Mouse (Mus musculus) MEL (cell line): ENCODE data around the gene Clrn2. TPM values are rescaled to one million over a fixed set of nuclear protein-coding genes. Genes with fewer than 3 reads are reported as not detected.

Experiments used
- DNase-seq: peaks from one replicate; pipeline ENCODE4 v3.0.0; 2011; ENCODE audit warnings: low read depth, low spot score
- H3K27ac ChIP-seq: 2 replicates; pipeline ENCODE4 v1.5.1; 2012; ENCODE audit warnings: low read depth, mild to moderate bottlenecking, control low read depth, low read length, moderate library complexity; ENCODE audit not compliant: control insufficient read depth
- H3K27me3 ChIP-seq, 2 experiments: fragments of 150-350 bp in 1 of 2; sonication (generic) in 1 of 2; 2 replicates each; pipeline ENCODE4 v1.6.1; 2012; ENCODE audit warnings: low read length in 2 of 2, mild to moderate bottlenecking in 2 of 2, improper control_type of control experiment in 1 of 2, moderate library complexity in 1 of 2; ENCODE audit not compliant: insufficient read depth in 2 of 2, control insufficient read depth in 1 of 2
- H3K36me3 ChIP-seq, 2 experiments: 2 replicates each; pipeline ENCODE4 v1.6.1; 2012 to 2014; ENCODE audit warnings: low read length in 2 of 2, improper control_type of control experiment in 1 of 2, inconsistent platforms in 1 of 2, mild to moderate bottlenecking in 1 of 2; ENCODE audit not compliant: insufficient read depth in 2 of 2, control insufficient read depth in 1 of 2
- H3K4me1 ChIP-seq, 2 experiments: fragments of 150-350 bp in 1 of 2; sonication (generic) in 1 of 2; 2 replicates each; pipeline ENCODE4 v1.6.1; 2012; ENCODE audit warnings: low read length in 2 of 2, improper control_type of control experiment in 1 of 2, mild to moderate bottlenecking in 1 of 2; ENCODE audit not compliant: insufficient read depth in 2 of 2, control insufficient read depth in 1 of 2
- H3K4me3 ChIP-seq, 2 experiments: fragments of 150-350 bp in 1 of 2; sonication (generic) in 1 of 2; 2 replicates each; pipeline ENCODE4 v1.5.1; 2012; ENCODE audit warnings: low read depth in 2 of 2, low read length in 2 of 2, mild to moderate bottlenecking in 2 of 2, moderate library complexity in 2 of 2, control low read depth in 1 of 2, improper control_type of control experiment in 1 of 2; ENCODE audit not compliant: control insufficient read depth in 1 of 2, insufficient read depth in 1 of 2
- H3K79me2 ChIP-seq: 2 replicates; pipeline ENCODE4 v1.6.1; 2012; ENCODE audit warnings: mild to moderate bottlenecking, low read length, moderate library complexity; ENCODE audit not compliant: control insufficient read depth, poor library complexity, insufficient read depth
- H3K9ac ChIP-seq: 2 replicates; pipeline ENCODE4 v1.6.1; 2012; ENCODE audit warnings: low read depth, mild to moderate bottlenecking, control low read depth, low read length, moderate library complexity; ENCODE audit not compliant: control insufficient read depth, poor library complexity, severe bottlenecking
- H3K9me3 ChIP-seq: fragments of 150-350 bp; sonication (generic); replicated peaks from 2 replicates; pipeline ENCODE4 v1.6.1; 2012; ENCODE audit warnings: mild to moderate bottlenecking, low read length, improper control_type of control experiment, moderate library complexity; ENCODE audit not compliant: insufficient read depth
- BHLHE40 ChIP-seq: IDR thresholded peaks from 2 replicates; pipeline ENCODE4 v1.6.1; 2012; ENCODE audit warnings: low read depth, mild to moderate bottlenecking, inconsistent platforms, low read length, improper control_type of control experiment, borderline replicate concordance
- CHD1 ChIP-seq: IDR thresholded peaks from 2 replicates; pipeline ENCODE4 v1.6.1; 2012; ENCODE audit warnings: low read depth, mild to moderate bottlenecking, inconsistent platforms, low read length, improper control_type of control experiment
- CTCF ChIP-seq, 3 experiments: IDR thresholded peaks in 2 of 3; conservative IDR thresholded peaks in 1 of 3; 2 replicates each; pipeline ENCODE4 v1.5.1; 2011 to 2012; ENCODE audit warnings: low read length in 3 of 3, low read depth in 2 of 3, mild to moderate bottlenecking in 2 of 3, improper control_type of control experiment in 1 of 3, inconsistent platforms in 1 of 3, mixed read lengths in 1 of 3, moderate library complexity in 1 of 3; ENCODE audit not compliant: control insufficient read depth in 1 of 3, insufficient read depth in 1 of 3, poor library complexity in 1 of 3, severe bottlenecking in 1 of 3
- E2F4 ChIP-seq: IDR thresholded peaks from 2 replicates; pipeline ENCODE4 v1.6.1; 2011; ENCODE audit warnings: low read depth, low read length, improper control_type of control experiment, borderline replicate concordance
- ELF1 ChIP-seq: IDR thresholded peaks from 2 replicates; pipeline ENCODE4 v1.6.1; 2014; ENCODE audit warnings: low read depth, mild to moderate bottlenecking, inconsistent platforms, low read length, improper control_type of control experiment, moderate library complexity
- EP300 ChIP-seq, 2 experiments: IDR thresholded peaks; 2 replicates each; pipeline ENCODE4 v1.6.1; 2011; ENCODE audit warnings: improper control_type of control experiment in 2 of 2, low read length in 2 of 2, low read depth in 1 of 2, mild to moderate bottlenecking in 1 of 2
- ETS1 ChIP-seq: IDR thresholded peaks from 2 replicates; pipeline ENCODE4 v1.6.1; 2012; ENCODE audit warnings: low read depth, mild to moderate bottlenecking, inconsistent platforms, low read length, improper control_type of control experiment, moderate library complexity
- GABPA ChIP-seq: IDR thresholded peaks from 2 replicates; pipeline ENCODE4 v1.6.1; 2012; ENCODE audit warnings: low read depth, mild to moderate bottlenecking, inconsistent platforms, low read length, improper control_type of control experiment, moderate library complexity
- GATA1 ChIP-seq: IDR thresholded peaks from 2 replicates; pipeline ENCODE4 v1.6.1; 2011; ENCODE audit warnings: low read depth, low read length, improper control_type of control experiment
- HCFC1 ChIP-seq: IDR thresholded peaks from 2 replicates; pipeline ENCODE4 v1.6.1; 2012; ENCODE audit warnings: low read depth, mild to moderate bottlenecking, inconsistent platforms, low read length, improper control_type of control experiment, moderate library complexity
- JUND ChIP-seq: IDR thresholded peaks from 2 replicates; pipeline ENCODE4 v1.6.1; 2011; ENCODE audit warnings: low read depth, mild to moderate bottlenecking, improper control_type of control experiment, low read length
- KAT2A ChIP-seq: conservative IDR thresholded peaks from 2 replicates; pipeline ENCODE4 v1.6.1; 2012; ENCODE audit warnings: low read depth, low read length, improper control_type of control experiment, inconsistent platforms
- MAFK ChIP-seq: IDR thresholded peaks from 2 replicates; pipeline ENCODE4 v1.6.1; 2011; ENCODE audit warnings: low read depth, mild to moderate bottlenecking, low read length, improper control_type of control experiment, borderline replicate concordance
- MAX ChIP-seq: IDR thresholded peaks from 2 replicates; pipeline ENCODE4 v1.6.1; 2011; ENCODE audit warnings: low read length, improper control_type of control experiment
- MAZ ChIP-seq: IDR thresholded peaks from 2 replicates; pipeline ENCODE4 v1.6.1; 2012; ENCODE audit warnings: low read depth, mild to moderate bottlenecking, inconsistent platforms, low read length, improper control_type of control experiment
- MEF2A ChIP-seq: IDR thresholded peaks from 2 replicates; pipeline ENCODE4 v1.6.1; 2014; ENCODE audit warnings: low read depth, mild to moderate bottlenecking, inconsistent platforms, low read length, improper control_type of control experiment; ENCODE audit not compliant: poor library complexity, insufficient replicate concordance, severe bottlenecking; ENCODE audit errors: extremely low read depth
- MXI1 ChIP-seq: IDR thresholded peaks from 2 replicates; pipeline ENCODE4 v1.6.1; 2011; ENCODE audit warnings: mild to moderate bottlenecking, low read depth, low read length, improper control_type of control experiment
- MYB ChIP-seq: IDR thresholded peaks from 2 replicates; pipeline ENCODE4 v1.6.1; 2011; ENCODE audit warnings: mild to moderate bottlenecking, low read depth, low read length, improper control_type of control experiment
- MYC ChIP-seq: IDR thresholded peaks from 2 replicates; pipeline ENCODE4 v1.6.1; 2011; ENCODE audit warnings: low read depth, mild to moderate bottlenecking, low read length, improper control_type of control experiment, moderate library complexity
- NELFE ChIP-seq: IDR thresholded peaks from 2 replicates; pipeline ENCODE4 v1.6.1; 2011; ENCODE audit warnings: low read depth, low read length, improper control_type of control experiment
- POLR2A ChIP-seq, 2 experiments: IDR thresholded peaks; 2 replicates each; pipeline ENCODE4 v1.6.1; 2011 to 2012; ENCODE audit warnings: low read length in 2 of 2, mild to moderate bottlenecking in 2 of 2, control low read depth in 1 of 2, improper control_type of control experiment in 1 of 2, low read depth in 1 of 2, moderate library complexity in 1 of 2; ENCODE audit not compliant: control insufficient read depth in 1 of 2, insufficient read depth in 1 of 2, poor library complexity in 1 of 2
- POLR2AphosphoS2 ChIP-seq: IDR thresholded peaks from 2 replicates; pipeline ENCODE4 v1.6.1; 2011; ENCODE audit warnings: low read length, improper control_type of control experiment
- POLR2AphosphoS5 ChIP-seq: IDR thresholded peaks from 2 replicates; pipeline ENCODE4 v1.6.1; 2012; ENCODE audit warnings: low read depth, borderline replicate concordance, mild to moderate bottlenecking, inconsistent platforms, low read length, moderate library complexity, mixed read lengths
- RAD21 ChIP-seq: IDR thresholded peaks from 2 replicates; pipeline ENCODE4 v1.6.1; 2011; ENCODE audit warnings: mild to moderate bottlenecking, low read depth, low read length, improper control_type of control experiment
- RCOR1 ChIP-seq: IDR thresholded peaks from 2 replicates; pipeline ENCODE4 v1.6.1; 2012; ENCODE audit warnings: low read depth, mild to moderate bottlenecking, inconsistent platforms, low read length, improper control_type of control experiment
- SIN3A ChIP-seq: IDR thresholded peaks from 2 replicates; pipeline ENCODE4 v1.6.1; 2012; ENCODE audit warnings: low read length, improper control_type of control experiment, inconsistent platforms
- SMC3 ChIP-seq: IDR thresholded peaks from 2 replicates; pipeline ENCODE4 v1.6.1; 2011; ENCODE audit warnings: low read depth, low read length, improper control_type of control experiment
- TBP ChIP-seq: IDR thresholded peaks from 2 replicates; pipeline ENCODE4 v1.8.0; 2011; ENCODE audit warnings: low read depth, low read length, improper control_type of control experiment
- TCF12 ChIP-seq: IDR thresholded peaks from 2 replicates; pipeline ENCODE4 v1.6.1; 2014; ENCODE audit warnings: low read depth, mild to moderate bottlenecking, inconsistent platforms, low read length, improper control_type of control experiment, moderate library complexity
- UBTF ChIP-seq: IDR thresholded peaks from 2 replicates; pipeline ENCODE4 v1.6.1; 2012; ENCODE audit warnings: low read depth, mild to moderate bottlenecking, inconsistent platforms, low read length, improper control_type of control experiment, moderate library complexity, borderline replicate concordance; ENCODE audit not compliant: insufficient read depth
- USF1 ChIP-seq: IDR thresholded peaks from 2 replicates; pipeline ENCODE4 v1.6.1; 2014; ENCODE audit warnings: low read depth, mild to moderate bottlenecking, inconsistent platforms, low read length, improper control_type of control experiment, moderate library complexity
- USF2 ChIP-seq, 2 experiments: IDR thresholded peaks; 2 replicates each; pipeline ENCODE4 v1.6.1; 2011 to 2012; ENCODE audit warnings: improper control_type of control experiment in 2 of 2, low read length in 2 of 2, borderline replicate concordance in 1 of 2, inconsistent platforms in 1 of 2, low read depth in 1 of 2, mild to moderate bottlenecking in 1 of 2; ENCODE audit not compliant: insufficient read depth in 1 of 2
- ZC3H11A ChIP-seq: IDR thresholded peaks from 2 replicates; pipeline ENCODE4 v1.6.1; 2012; ENCODE audit warnings: low read depth, mild to moderate bottlenecking, inconsistent platforms, low read length, improper control_type of control experiment
- ZKSCAN1 ChIP-seq: IDR thresholded peaks from 2 replicates; pipeline ENCODE4 v1.6.1; 2012; ENCODE audit warnings: low read depth, mild to moderate bottlenecking, inconsistent platforms, low read length, improper control_type of control experiment, moderate library complexity
- ZMIZ1 ChIP-seq: IDR thresholded peaks from 2 replicates; pipeline ENCODE4 v1.6.1; 2012; ENCODE audit warnings: low read depth, mild to moderate bottlenecking, inconsistent platforms, low read length, improper control_type of control experiment, moderate library complexity
- ZNF384 ChIP-seq: IDR thresholded peaks from 2 replicates; pipeline ENCODE4 v1.6.1; 2012; ENCODE audit warnings: low read depth, mild to moderate bottlenecking, inconsistent platforms, low read length, improper control_type of control experiment
- polyA plus RNA-seq, 2 experiments: library from polyadenylated mRNA; stranded (reverse) in 1 of 2; unstranded in 1 of 2; fragments of >175 nt in 1 of 2; fragments of >200 nt in 1 of 2; gene quantifications; 2 replicates each; pipeline versions ENCODE4 v1.2.1 to v1.2.4; 2012; ENCODE audit warnings: low replicate concordance in 2 of 2, low read depth in 1 of 2; ENCODE audit not compliant: insufficient read length in 2 of 2, insufficient read depth in 1 of 2, missing spikeins in 1 of 2
- total RNA-seq: library from RNA; depleted of rRNA; stranded (reverse); fragments of 300-350 nt; gene quantifications from 2 replicates; pipeline ENCODE4 v1.2.3, GENCODE M21; 2012

Gene Clrn2
- total and polyA plus RNA-seq, 3 experiments = not detected

DNA sequence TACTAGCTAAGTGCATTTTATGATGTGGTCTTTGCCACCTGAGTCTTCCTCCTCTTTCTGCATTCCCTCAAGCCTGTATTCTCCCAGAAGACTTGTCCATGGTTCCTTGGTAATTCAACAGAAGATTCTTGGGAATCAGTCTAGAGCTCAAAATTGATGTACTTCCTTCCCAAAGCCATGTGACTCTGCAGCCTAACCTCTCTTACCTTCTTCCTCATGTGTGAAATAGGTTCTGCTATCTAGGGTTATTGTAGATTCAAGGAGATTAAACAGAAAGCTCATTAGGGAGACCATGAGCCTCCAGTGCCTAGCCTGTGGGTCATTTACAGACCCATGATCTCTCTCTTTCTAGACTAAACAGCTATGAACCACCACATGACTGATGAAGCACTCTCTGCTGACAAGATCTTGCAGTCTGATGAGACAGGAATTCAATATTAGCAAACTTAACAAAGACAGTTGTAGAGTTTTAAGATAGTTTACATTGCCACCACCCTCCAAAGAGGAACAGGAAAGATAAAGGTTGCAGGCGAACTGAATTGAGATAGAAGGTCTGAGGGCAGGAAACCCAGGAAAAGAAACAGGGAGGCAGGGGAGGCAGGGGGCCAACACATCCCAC lies 27.0 kb upstream of the Clrn2 start:
- peak; percentile 71 for DNase-seq
- H3K27me3 ChIP-seq = no peaks in the 10 kb centered on the region
- H3K9me3 ChIP-seq = no peaks in the 10 kb centered on the region
- peaks cover 0 to 37% of the 10 kb centered on the region in 2 experiments; a peak in 2 of 4 replicates for H3K36me3 ChIP-seq
- no peak overlapping the region for H3K4me3 ChIP-seq
- no peaks in the 10 kb centered on the region for H3K79me2 ChIP-seq
- H3K4me1 ChIP-seq = peaks cover 25 to 31% of the 10 kb centered on the region in 2 experiments
- H3K9ac ChIP-seq = peak overlapping the region; percentile 4; the same call in 1 of the 2 replicates
- H3K27ac ChIP-seq = peak overlapping the region; percentile 79
- no peak for TF ChIP-seq ZC3H11A
- peak; percentile 70; the same call in 1 of the 2 replicates for TF ChIP-seq RCOR1
- TF ChIP-seq ZMIZ1 = no peak; the same call in 1 of the 2 replicates
- 0 out of 2 replicates have a peak, but pooled peaks have one; percentile 38 for TF ChIP-seq POLR2AphosphoS2
- TF ChIP-seq BHLHE40 = no peak
- TF ChIP-seq POLR2AphosphoS5 = no peak
- TF ChIP-seq CTCF (IDR thresholded peaks at IDR 0.05 in 2 of 3, conservative IDR thresholded peaks at IDR 0.05 in 1 of 3; ENCODE audit: control insufficient read depth in 1 of 3, insufficient read depth in 1 of 3, low read depth in 2 of 3, low read length in 3 of 3, poor library complexity in 1 of 3, severe bottlenecking in 1 of 3) = no peak
- TF ChIP-seq USF1 = peak; percentile 81
- TF ChIP-seq MAFK = no peak
- no peak; the same call in 1 of the 2 replicates for TF ChIP-seq NELFE
- no peak for TF ChIP-seq SMC3
- 0 out of 2 replicates have a peak, but pooled peaks have one; percentile 43 for TF ChIP-seq KAT2A
- TF ChIP-seq POLR2A (IDR thresholded peaks at IDR 0.05; ENCODE audit: control insufficient read depth in 1 of 2, insufficient read depth in 1 of 2, low read depth in 1 of 2, low read length in 2 of 2, poor library complexity in 1 of 2) = 0 out of 4 replicates have a peak, but pooled peaks of 1 of the 2 experiments have one; percentile 38
- TF ChIP-seq MYC = peak; percentile 70; the same call in 1 of the 2 replicates
- TF ChIP-seq ZKSCAN1 = no peak
- no peak for TF ChIP-seq MEF2A
- TF ChIP-seq GABPA = no peak
- TF ChIP-seq MAX = peak; percentile 87
- peak; percentile 79 for TF ChIP-seq MXI1
- TF ChIP-seq EP300 (IDR thresholded peaks at IDR 0.05; ENCODE audit: low read depth in 1 of 2, low read length in 2 of 2) = peak; percentile 84 to 90
- no peak for TF ChIP-seq MAZ
- TF ChIP-seq E2F4 = no peak
- TF ChIP-seq GATA1 = peak; percentile 76
- no peak for TF ChIP-seq JUND
- peak; percentile 13; the same call in 1 of the 2 replicates for TF ChIP-seq ELF1
- TF ChIP-seq USF2 (IDR thresholded peaks at IDR 0.05; ENCODE audit: borderline replicate concordance in 1 of 2, insufficient read depth in 1 of 2, low read depth in 1 of 2, low read length in 2 of 2) = 0 out of 4 replicates have a peak, but pooled peaks of 1 of the 2 experiments have one; percentile 44
- TF ChIP-seq CHD1 = no peak
- no peak for TF ChIP-seq ZNF384
- TF ChIP-seq HCFC1 = no peak; the same call in 1 of the 2 replicates
- no peak for TF ChIP-seq RAD21
- TF ChIP-seq SIN3A = peak; percentile 67
- peak; percentile 51; the same call in 1 of the 2 replicates for TF ChIP-seq MYB
- peak; percentile 63; the same call in 1 of the 2 replicates for TF ChIP-seq ETS1
- peak; percentile 61; the same call in 1 of the 2 replicates for TF ChIP-seq TCF12
- no peak for TF ChIP-seq UBTF
- TF ChIP-seq TBP = peak; percentile 67
